Mouse (Mus musculus): ENCODE results near the gene Upp1.
"Not testable (repeated sequence)": the region's sequence is repeated elsewhere in the genome, so short reads cannot be mapped to it uniquely, and the experiment has no call there.

Gene Upp1

GRCm38 (mm10) chr11:9118050-9118420, at the start of gene Upp1:
Gene Upp1, plus strand, starts transcription at chr11:9118103.
- CTCF ChIA-PET: no interaction called here

- CTCF ChIA-PET: no interaction called here
Measured at GRCm38 (mm10) chr11:9076444-9076843, 41.5 kb upstream of the Upp1 start.

GRCm38 (mm10) chr11:9113189-9113588, 4.7 kb upstream of the Upp1 start:
- CTCF ChIA-PET: no interaction called here

GRCm38 (mm10) chr11:9115367-9116120, 2.4 kb upstream of the Upp1 start:
- CTCF ChIA-PET: no interaction called here

- CTCF ChIA-PET: no interaction called here
Measured at GRCm38 (mm10) chr11:9116121-9116520, 1.8 kb upstream of the Upp1 start.

- CTCF ChIA-PET: no interaction called here
Measured at GRCm38 (mm10) chr11:9116916-9117315, 987 bp upstream of the Upp1 start.

- CTCF ChIA-PET: no interaction called here
Measured at GRCm38 (mm10) chr11:9117358-9118049, 399 bp upstream of the Upp1 start.

GRCm38 (mm10) chr11:9118421-9119121, 668 bp downstream of the Upp1 start:
- CTCF ChIA-PET: no interaction called here

- CTCF ChIA-PET: no interaction called here
Measured at GRCm38 (mm10) chr11:9119231-9120020, 1.5 kb downstream of the Upp1 start.

- CTCF ChIA-PET: no interaction called here
Measured at GRCm38 (mm10) chr11:9122315-9122714, 4.4 kb downstream of the Upp1 start.

GRCm38 (mm10) chr11:9126373-9127107, 8.6 kb downstream of the Upp1 start:
- CTCF ChIA-PET: no interaction called here

- CTCF ChIA-PET: no interaction called here
Measured at GRCm38 (mm10) chr11:9128110-9128509, 10.2 kb downstream of the Upp1 start.

GRCm38 (mm10) chr11:9129528-9129927, 11.6 kb downstream of the Upp1 start:
- CTCF ChIA-PET: no interaction called here

- CTCF ChIA-PET: no interaction called here
Measured at GRCm38 (mm10) chr11:9131688-9132087, 13.8 kb downstream of the Upp1 start.

GRCm38 (mm10) chr11:9135589-9136246, 17.8 kb downstream of the Upp1 start:
- CTCF ChIA-PET: no interaction called here

- CTCF ChIA-PET: no interaction called here
Measured at GRCm38 (mm10) chr11:9136471-9136870, 18.6 kb downstream of the Upp1 start.

- CTCF ChIA-PET: no interaction called here
Measured at GRCm38 (mm10) chr11:9145113-9145512, 27.2 kb downstream of the Upp1 start.

GRCm38 (mm10) chr11:9146115-9146514, 28.2 kb downstream of the Upp1 start:
- CTCF ChIA-PET: no interaction called here

- CTCF ChIA-PET: no interaction called here
Measured at GRCm38 (mm10) chr11:9146683-9147082, 28.8 kb downstream of the Upp1 start.

- CTCF ChIA-PET: no interaction called here
Measured at GRCm38 (mm10) chr11:9148206-9148605, 30.3 kb downstream of the Upp1 start.

- CTCF ChIA-PET: not testable (repeated sequence)
Measured at GRCm38 (mm10) chr11:9150403-9150802, 32.5 kb downstream of the Upp1 start.

Measured in spleen, embryonic (tissue).